Mouse (Mus musculus) heart, postnatal 0 days (tissue): ENCODE results near the gene Atxn3.

Experiments
- CTCF ChIP-seq: IDR thresholded peaks from 2 replicates; pipeline ENCODE4 v1.5.1; 2016; ENCODE audit warnings: antibody characterized with exemption, control low read depth, low read depth
- EP300 ChIP-seq: IDR thresholded peaks from 2 replicates; pipeline ENCODE4 v1.6.1; 2016; ENCODE audit warnings: antibody characterized with exemption, low read depth

DNA sequence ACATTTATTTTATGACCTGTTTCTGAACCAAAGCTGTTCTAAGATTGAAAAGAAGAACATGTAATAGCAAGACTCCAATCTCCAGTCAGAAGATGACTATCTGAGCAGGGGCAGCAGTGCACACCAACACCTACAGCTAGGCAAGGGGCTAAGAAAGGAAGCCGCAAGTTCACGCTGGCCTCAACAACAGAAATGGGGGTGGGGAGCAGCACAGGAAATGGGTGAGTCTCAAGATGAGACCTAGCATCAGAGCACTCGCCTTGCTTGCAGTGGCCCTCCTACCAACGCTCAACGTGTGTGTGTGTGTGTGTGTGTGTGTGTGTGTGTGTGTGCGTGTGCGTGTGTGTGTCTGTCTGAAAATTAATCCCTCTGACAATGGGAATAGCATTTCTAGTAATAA, 60.9 kb downstream of the Atxn3 start:
- TF ChIP-seq CTCF (no peak), EP300 (no peak)
